Mouse (Mus musculus): ENCODE results near the gene Kcnc3.
A peak's percentile ranks its signal among the peaks of the same experiment; 100 is the strongest.

Kcnc3 gene

GRCm38 (mm10) chr7:44571811-44572210 is 18.7 kb upstream of the Kcnc3 start:
- no peak for DNase-seq

GRCm38 (mm10) chr7:44572213-44572701 is 18.2 kb upstream of the Kcnc3 start, which contains the start of gene Napsa:
Gene Napsa (plus strand): TSS chr7:44572380.
- peak; percentile 79 to 81 for DNase-seq

GRCm38 (mm10) chr7:44572956-44573484 is 17.4 kb upstream of the Kcnc3 start:
- DNase-seq = no peak

GRCm38 (mm10) chr7:44576333-44576844 is 14.1 kb upstream of the Kcnc3 start:
- DNase-seq = no peak

GRCm38 (mm10) chr7:44581637-44582036 is 8.8 kb upstream of the Kcnc3 start:
- DNase-seq = no peak

GRCm38 (mm10) chr7:44582709-44583108 is 7.8 kb upstream of the Kcnc3 start:
- peak in 1 of 2 experiments; percentile 26 for DNase-seq

- peak; percentile 64 to 76 for DNase-seq
These were observed 7.3 kb upstream of the Kcnc3 start for GRCm38 (mm10) chr7:44583146-44583545.

- no peak for DNase-seq
These were observed 6.1 kb upstream of the Kcnc3 start for GRCm38 (mm10) chr7:44584265-44584804.

- no peak for DNase-seq
These were observed 5.5 kb upstream of the Kcnc3 start for GRCm38 (mm10) chr7:44584921-44585320.

- no peak for DNase-seq
These were observed 4.9 kb upstream of the Kcnc3 start for GRCm38 (mm10) chr7:44585606-44586005.

- DNase-seq = no peak
These were observed 3.9 kb upstream of the Kcnc3 start for GRCm38 (mm10) chr7:44586518-44586917.

- peak; percentile 29 to 40 for DNase-seq
These were observed 3.5 kb upstream of the Kcnc3 start for GRCm38 (mm10) chr7:44586930-44587329.

- no peak for DNase-seq
These were observed 2.8 kb upstream of the Kcnc3 start for GRCm38 (mm10) chr7:44587676-44588075.

- DNase-seq = peak in 1 of 2 experiments; percentile 35
These were observed 2.1 kb upstream of the Kcnc3 start for GRCm38 (mm10) chr7:44588338-44588737.

- peak; percentile 89 to 94 for DNase-seq
These were observed 1.3 kb upstream of the Kcnc3 start for GRCm38 (mm10) chr7:44589149-44589548.

GRCm38 (mm10) chr7:44589946-44590345 is 518 bp upstream of the Kcnc3 start:
- no peak for DNase-seq

- no peak for DNase-seq
These were observed 1.1 kb downstream of the Kcnc3 start for GRCm38 (mm10) chr7:44591348-44592116.

GRCm38 (mm10) chr7:44593051-44593450 is 2.6 kb downstream of the Kcnc3 start:
- DNase-seq = no peak

GRCm38 (mm10) chr7:44593775-44594174 is 3.3 kb downstream of the Kcnc3 start:
- peak; percentile 74 to 82 for DNase-seq

GRCm38 (mm10) chr7:44594291-44594690 is 3.8 kb downstream of the Kcnc3 start:
- DNase-seq = no peak

GRCm38 (mm10) chr7:44595131-44595561 is 4.7 kb downstream of the Kcnc3 start:
- no peak for DNase-seq

GRCm38 (mm10) chr7:44596051-44596450 is 5.6 kb downstream of the Kcnc3 start:
- no peak for DNase-seq

- no peak for DNase-seq
These were observed 6.6 kb downstream of the Kcnc3 start for GRCm38 (mm10) chr7:44596996-44597538.

All from lung, adult 18-20 months (tissue).